Mouse (Mus musculus): ENCODE measurements at regions not wholly inside any gene's neighbourhood (a gene's known extent, or its start where the extent isn't known, plus 50 kb on each side); places are given as distances from the start of the nearest gene placed in this dataset.

DNA sequence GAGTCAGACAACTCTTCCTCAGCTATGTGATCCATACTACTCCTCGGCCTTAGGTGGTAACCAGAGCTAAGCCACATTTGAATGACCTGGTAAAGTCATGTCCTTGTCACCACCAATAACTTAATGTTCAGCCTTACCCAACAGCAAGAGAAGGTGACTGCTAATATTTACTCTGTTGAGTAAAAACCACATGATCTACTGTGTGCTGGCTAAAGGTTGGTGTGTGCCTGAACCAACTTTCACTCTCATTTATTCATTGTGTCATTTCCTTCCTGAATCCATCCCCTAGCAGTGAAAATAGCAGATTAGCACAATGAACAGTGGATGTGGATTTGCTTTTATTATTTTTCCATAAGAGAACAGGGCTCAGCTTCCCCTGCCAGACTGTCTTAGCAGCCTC lies 455.2 kb downstream of the Prim2 start:
- no peak for TF ChIP-seq CTCF (IDR thresholded peaks at IDR 0.05; ENCODE audit: low read depth)
- no peak for TF ChIP-seq EP300 (IDR thresholded peaks at IDR 0.05; ENCODE audit: low read depth)
